Mouse (Mus musculus) megakaryocyte, embryonic 14.5 days (primary cell): ENCODE results near the gene Insl5.

ENCODE experiments used
- FLI1 ChIP-seq: IDR thresholded peaks from 2 replicates; pipeline ENCODE4 v1.6.1; 2012; ENCODE audit warnings: low read length, inconsistent platforms, mixed read lengths
- GATA1 ChIP-seq: IDR thresholded peaks from 3 replicates; pipeline ENCODE4 v1.6.1; 2012; ENCODE audit warnings: mixed read lengths, low read length, inconsistent platforms, borderline replicate concordance

GRCm38 (mm10) chr4:102987325-102987724 lies 39.3 kb downstream of the Insl5 start:
- TF ChIP-seq GATA1 (no peak), FLI1 (no peak)
